Mouse (Mus musculus) embryonic facial prominence, embryonic 11.5 days (tissue): Measurements from ENCODE around the gene Rec114. TPM values are rescaled to one million over a fixed set of nuclear protein-coding genes. Genes with fewer than 3 reads are reported as not detected.
A peak's percentile ranks its signal among the peaks of the same experiment; 100 is the strongest.

Experiments
- ATAC-seq: fragments of 200-750 bp; cut with Nextera tagmentation; replicated peaks from 2 replicates; pipeline ENCODE4 v1.8.0; 2017; ENCODE audit warnings: low read depth; ENCODE audit not compliant: insufficient number of reproducible peaks, low FRiP score, low TSS enrichment
- DNase-seq: peaks from one replicate; pipeline ENCODE4 v3.0.0-alpha.2; 2015; ENCODE audit warnings: low spot score
- H3K27ac ChIP-seq: fragments of 300-500 bp; sonication (generic); replicated peaks from 2 replicates; pipeline ENCODE4 v1.5.1; 2014; ENCODE audit warnings: mild to moderate bottlenecking, low read depth, low read length, control low read depth
- H3K27me3 ChIP-seq: fragments of 300-500 bp; sonication (generic); 2 replicates; pipeline ENCODE4 v1.6.1; 2014; ENCODE audit warnings: mild to moderate bottlenecking, low read length, moderate library complexity, mixed read lengths; ENCODE audit not compliant: control insufficient read depth, insufficient read depth
- H3K36me3 ChIP-seq: fragments of 300-500 bp; sonication (generic); replicated peaks from 2 replicates; pipeline ENCODE4 v1.6.1; 2014; ENCODE audit warnings: low read depth, mild to moderate bottlenecking, low read length, moderate library complexity, mixed read lengths; ENCODE audit not compliant: control insufficient read depth, insufficient read depth
- H3K4me1 ChIP-seq: fragments of 300-500 bp; sonication (generic); 2 replicates; pipeline ENCODE4 v1.6.1; 2014; ENCODE audit warnings: low read length, mixed read lengths; ENCODE audit not compliant: control insufficient read depth, insufficient read depth
- H3K4me2 ChIP-seq: fragments of 300-500 bp; sonication (generic); 2 replicates; pipeline ENCODE4 v1.6.1; 2014; ENCODE audit warnings: low read depth, mild to moderate bottlenecking, control low read depth, low read length, moderate library complexity
- H3K4me3 ChIP-seq: fragments of 300-500 bp; sonication (generic); 2 replicates; pipeline ENCODE4 v1.5.1; 2014; ENCODE audit warnings: low read depth, low read length, control low read depth
- H3K9ac ChIP-seq: fragments of 300-500 bp; sonication (generic); replicated peaks from 2 replicates; pipeline ENCODE4 v1.6.1; 2014; ENCODE audit warnings: mild to moderate bottlenecking, control low read depth, low read length
- H3K9me3 ChIP-seq: fragments of 300-500 bp; sonication (generic); replicated peaks from 2 replicates; pipeline ENCODE4 v1.6.1; 2016; ENCODE audit warnings: mild to moderate bottlenecking, low read length, inconsistent platforms, mixed read lengths; ENCODE audit not compliant: control insufficient read depth
- WGBS: fragments of 180-500 bp; shearing (Covaris S2); extraction: QIAGEN DNeasy Blood & Tissue Kit; methylation state at CpG from one replicate; pipeline ENCODE4 v1.1.7; 2014; 5-methylcytosine and 5-hydroxymethylcytosine counted together
- polyA plus RNA-seq: library from polyadenylated mRNA; unstranded; fragments of >200 nt; fragmentation: Nextera tagmentation; extraction: Ambion mirVana; gene quantifications from 2 replicates; pipeline ENCODE4 v1.2.1, GENCODE M21; 2014

Gene Rec114
- polyA plus RNA-seq, 1 experiment from 2014 or later, result 1.9 TPM

DNA sequence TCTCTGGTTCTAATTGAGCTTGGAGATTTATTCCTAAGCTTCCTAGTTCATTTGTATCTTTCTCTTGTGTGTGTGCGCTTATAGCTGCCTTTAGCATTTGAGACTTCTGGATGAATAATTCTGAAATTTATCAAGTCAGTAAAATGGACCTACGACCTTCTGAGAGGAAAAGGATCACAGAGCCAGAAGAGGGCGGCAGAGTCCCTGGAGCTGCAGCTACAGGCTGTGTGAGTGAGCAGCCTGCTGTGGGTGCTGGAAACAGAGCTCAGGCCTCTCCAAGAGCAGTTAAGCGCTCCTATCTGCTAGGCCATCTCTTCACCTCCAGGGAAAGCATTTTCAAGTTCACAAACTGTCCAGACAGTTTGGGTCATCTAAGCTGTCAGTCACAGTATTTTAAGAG, 81.8 kb downstream of the Rec114 start:
- Histone ChIP-seq H3K27ac (no peak overlapping the region), H3K4me1 (no peaks in the 10 kb centered on the region), H3K27me3 (no peaks in the 10 kb centered on the region), H3K4me3 (no peak overlapping the region), H3K9me3 (no peaks in the 10 kb centered on the region), H3K4me2 (no peak overlapping the region), H3K36me3 (no peaks in the 10 kb centered on the region; the same call in 1 of the 2 replicates), H3K9ac (no peak overlapping the region)
- 88% methylated on average over 4 of the region's 4 CpGs for WGBS
- ATAC-seq (no peak), DNase-seq (no peak)

DNA sequence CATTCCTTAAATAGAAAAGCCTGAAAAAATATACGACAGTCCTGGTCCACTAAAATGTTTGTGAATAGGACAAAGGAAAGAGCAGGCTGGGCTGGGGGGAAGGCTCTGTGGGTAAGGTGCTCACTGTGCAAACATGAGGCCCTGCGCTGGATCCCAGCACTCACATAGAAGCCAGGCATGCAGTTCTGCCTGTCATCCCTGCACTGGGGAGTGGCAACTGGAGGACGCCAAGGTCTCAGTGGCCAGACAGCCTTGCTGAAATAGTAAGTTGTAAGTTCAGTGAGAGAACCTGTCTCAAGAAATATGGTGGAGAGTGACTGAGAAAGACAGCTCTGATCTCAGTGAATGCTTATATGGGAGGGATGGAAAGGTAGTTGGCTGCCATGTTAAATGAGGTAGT, 83.1 kb downstream of the Rec114 start:
- ATAC-seq, result no peak
- DNase-seq, result no peak
- H3K27me3 ChIP-seq, result no peaks in the 10 kb centered on the region
- 90% methylated on average over 3 of the region's 3 CpGs for WGBS
- H3K27ac ChIP-seq, result no peak overlapping the region
- H3K9me3 ChIP-seq, result no peaks in the 10 kb centered on the region
- no peaks in the 10 kb centered on the region for H3K4me1 ChIP-seq
- no peak overlapping the region for H3K4me2 ChIP-seq
- no peaks in the 10 kb centered on the region; the same call in 1 of the 2 replicates for H3K36me3 ChIP-seq
- H3K9ac ChIP-seq, result no peak overlapping the region
- no peak overlapping the region for H3K4me3 ChIP-seq

DNA sequence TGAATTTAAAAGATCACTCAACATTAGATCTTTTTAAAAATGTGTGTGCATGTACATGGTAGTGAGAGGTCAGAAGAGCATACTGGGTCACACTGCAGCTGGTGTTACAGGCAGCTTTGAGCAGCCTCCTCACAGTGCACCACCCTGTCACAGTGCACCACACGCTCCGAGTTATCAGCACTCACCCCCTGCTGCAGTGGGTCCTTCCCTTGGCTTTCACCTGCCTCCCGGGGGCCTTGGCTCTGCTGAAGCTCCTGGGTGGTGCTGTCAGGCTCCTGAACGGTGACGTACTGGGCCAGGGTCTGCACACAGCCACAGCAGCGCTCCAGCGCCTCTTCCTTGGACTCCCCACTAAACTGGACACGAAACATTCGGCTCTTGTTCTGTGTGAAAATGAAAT, 83.8 kb downstream of the Rec114 start:
- H3K9me3 ChIP-seq, result no peaks in the 10 kb centered on the region
- no peak for DNase-seq
- no peak for ATAC-seq
- H3K4me3 ChIP-seq, result no peak overlapping the region
- H3K36me3 ChIP-seq, result no peaks in the 10 kb centered on the region; the same call in 1 of the 2 replicates
- H3K27ac ChIP-seq, result no peak overlapping the region
- H3K4me1 ChIP-seq, result no peaks in the 10 kb centered on the region
- H3K4me2 ChIP-seq, result no peak overlapping the region
- H3K9ac ChIP-seq, result no peak overlapping the region
- H3K27me3 ChIP-seq, result no peaks in the 10 kb centered on the region
- 88% methylated on average over 9 of the region's 9 CpGs for WGBS

DNA sequence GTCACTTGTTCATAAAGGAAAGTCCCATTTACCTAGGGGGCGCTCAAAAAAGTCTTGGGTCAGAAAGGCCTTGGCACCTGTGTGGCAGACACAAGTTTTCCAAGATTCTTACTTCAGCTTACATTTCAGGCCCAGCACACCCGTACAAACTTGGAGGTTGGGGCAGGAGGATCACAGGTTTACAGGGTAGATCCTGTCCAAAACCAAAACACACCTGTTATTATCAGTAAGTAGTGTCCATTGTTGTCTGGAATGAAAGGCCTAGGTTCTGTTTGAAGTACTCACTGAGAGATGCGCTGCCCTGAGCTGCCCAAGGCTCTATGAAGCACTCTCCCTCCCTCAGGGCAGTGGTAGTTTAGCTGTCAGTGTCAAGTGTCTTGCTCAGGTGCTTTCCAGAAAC, 84.4 kb downstream of the Rec114 start:
- Histone ChIP-seq H3K36me3 (no peaks in the 10 kb centered on the region; the same call in 1 of the 2 replicates), H3K4me1 (no peaks in the 10 kb centered on the region), H3K9ac (no peak overlapping the region), H3K9me3 (no peaks in the 10 kb centered on the region), H3K27me3 (no peaks in the 10 kb centered on the region), H3K4me2 (no peak overlapping the region), H3K4me3 (no peak overlapping the region), H3K27ac (no peak overlapping the region)
- WGBS, result 84% methylated on average over 3 of the region's 3 CpGs
- DNase-seq (no peak), ATAC-seq (no peak)

DNA sequence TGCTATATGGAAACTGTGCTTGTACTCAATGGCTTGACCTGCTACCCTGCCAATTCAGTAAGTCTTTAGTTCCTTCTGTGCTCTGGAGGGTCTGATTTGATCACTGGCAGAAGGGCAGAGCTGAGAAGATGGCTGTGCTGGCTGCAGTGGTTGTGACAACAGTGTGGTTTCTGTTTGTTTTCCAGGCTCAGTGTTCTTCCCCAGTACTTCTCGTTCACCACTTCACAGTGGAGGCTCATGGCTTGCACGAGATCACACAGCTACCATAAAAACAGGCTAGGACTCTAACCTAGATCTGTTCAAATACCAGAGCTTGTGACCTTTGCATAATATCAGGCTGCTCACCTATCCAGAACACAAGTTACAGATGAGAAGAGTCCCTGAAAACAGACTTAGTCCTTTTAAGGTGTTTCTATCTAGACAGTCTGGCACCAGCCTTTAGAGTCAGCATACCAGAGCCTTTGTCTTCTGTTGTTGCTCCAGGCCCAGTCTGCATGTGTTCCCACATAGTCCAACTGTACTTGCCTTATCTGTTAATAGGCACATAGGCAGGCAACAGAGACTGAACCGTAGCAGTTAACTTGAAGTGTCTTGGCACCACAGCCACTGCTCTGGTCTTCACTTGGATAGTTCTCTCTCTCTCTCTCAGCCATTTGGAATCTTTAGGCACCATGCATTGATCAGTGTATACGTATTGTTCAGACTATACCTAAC, 85.0 kb downstream of the Rec114 start:
- Histone ChIP-seq H3K36me3 (no peaks in the 10 kb centered on the region; the same call in 1 of the 2 replicates), H3K9me3 (no peaks in the 10 kb centered on the region), H3K27me3 (no peaks in the 10 kb centered on the region), H3K9ac (no peak overlapping the region), H3K4me2 (no peak overlapping the region), H3K4me3 (no peak overlapping the region), H3K4me1 (no peaks in the 10 kb centered on the region), H3K27ac (no peak overlapping the region)
- ATAC-seq, result no peak
- 91% methylated on average over 4 of the region's 4 CpGs for WGBS
- no peak for DNase-seq

DNA sequence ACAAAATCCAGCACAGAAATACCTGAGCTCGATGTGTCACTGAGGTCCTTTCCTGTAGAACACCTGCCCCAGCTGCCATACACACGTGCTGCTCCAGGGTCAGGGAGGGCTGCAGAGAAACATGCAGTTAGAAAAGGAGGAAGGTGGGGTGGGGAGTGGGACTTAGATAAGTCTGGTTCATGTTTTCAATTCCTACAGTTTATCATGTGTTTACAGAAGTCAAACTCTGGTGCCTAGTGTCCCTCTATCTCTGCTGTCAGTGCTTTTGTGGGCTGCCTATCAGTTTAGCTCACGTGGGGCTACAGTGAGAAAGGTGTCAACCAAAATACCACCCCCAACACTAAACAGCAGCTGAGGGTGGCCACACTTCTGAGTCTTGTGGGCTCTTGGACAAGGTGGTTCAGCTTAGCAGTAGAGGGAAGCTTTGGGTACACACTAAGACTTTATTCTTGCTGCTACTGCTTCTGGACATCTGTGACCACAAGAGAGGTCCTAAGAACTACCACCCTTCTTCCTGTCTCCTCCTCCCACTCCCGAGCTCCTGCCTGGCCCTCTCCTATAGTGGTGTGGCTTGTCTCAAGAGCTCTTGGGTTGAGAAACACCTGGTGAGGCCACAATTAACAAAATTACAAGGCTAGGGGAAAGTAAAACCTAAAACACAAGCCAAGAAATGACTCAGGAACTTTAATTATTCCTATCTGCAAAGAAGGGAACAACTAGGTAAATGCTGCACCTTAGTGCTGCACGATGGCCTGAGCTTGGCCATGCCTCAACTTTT, 85.8 kb downstream of the Rec114 start:
- H3K27ac ChIP-seq, result no peak overlapping the region
- no peak for DNase-seq

DNA sequence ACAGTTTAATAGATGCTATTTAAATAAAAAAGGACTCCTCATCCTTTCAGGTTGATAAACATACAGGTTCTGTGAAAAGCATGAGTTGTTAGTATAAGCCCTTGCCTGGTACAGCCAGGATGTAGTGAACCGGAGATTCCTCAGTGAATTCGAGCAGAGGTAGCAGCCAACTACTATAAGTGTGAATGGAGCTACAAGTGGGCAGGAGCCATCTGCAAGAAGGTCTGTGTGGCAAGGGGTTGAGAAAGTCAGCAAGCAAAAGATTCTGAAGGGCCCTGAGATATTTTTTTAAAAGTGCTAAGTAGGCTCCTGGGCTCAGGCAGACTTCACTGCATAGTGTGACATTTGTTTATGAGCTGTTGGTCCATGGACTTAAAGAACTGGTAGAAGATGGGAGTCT, 86.9 kb downstream of the Rec114 start:
- DNase-seq, result no peak
- Histone ChIP-seq H3K4me1 (no peaks in the 10 kb centered on the region), H3K36me3 (no peaks in the 10 kb centered on the region), H3K9me3 (no peaks in the 10 kb centered on the region), H3K27me3 (no peaks in the 10 kb centered on the region), H3K9ac (no peak overlapping the region), H3K4me3 (no peak overlapping the region), H3K4me2 (no peak overlapping the region), H3K27ac (no peak overlapping the region)
- 95% methylated on average over 2 of the region's 2 CpGs for WGBS
- ATAC-seq, result no peak

More for the DNA sequence above, 85.8 kb downstream of the Rec114 start:
- no peak for ATAC-seq
- Histone ChIP-seq H3K36me3 (no peaks in the 10 kb centered on the region; the same call in 1 of the 2 replicates), H3K4me2 (no peak overlapping the region), H3K9me3 (no peaks in the 10 kb centered on the region), H3K4me1 (no peaks in the 10 kb centered on the region), H3K9ac (no peak overlapping the region), H3K27me3 (no peaks in the 10 kb centered on the region), H3K4me3 (no peak overlapping the region)
- 83% methylated on average over 5 of the region's 5 CpGs for WGBS

DNA sequence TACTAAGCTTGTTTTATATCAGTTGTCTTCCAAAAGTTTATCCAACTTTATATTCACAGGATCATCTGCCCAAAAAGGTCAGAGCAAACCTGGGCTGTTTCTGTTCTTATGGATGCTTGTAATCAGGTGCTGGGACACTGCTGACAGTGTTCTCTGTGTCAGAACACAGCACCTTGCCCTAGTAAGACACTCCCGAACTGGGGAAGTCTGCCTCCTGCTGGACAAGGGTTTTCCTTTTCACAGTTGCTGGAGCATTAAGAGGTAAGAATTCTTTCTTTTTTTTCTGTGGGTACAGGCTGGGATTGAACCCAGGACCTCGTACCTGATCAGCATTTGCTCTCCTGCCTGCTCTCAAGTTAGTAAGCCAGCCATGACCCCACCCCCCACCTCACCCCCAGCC, 87.4 kb downstream of the Rec114 start:
- Histone ChIP-seq H3K4me3 (no peak overlapping the region), H3K9me3 (no peaks in the 10 kb centered on the region), H3K9ac (no peak overlapping the region), H3K27me3 (no peaks in the 10 kb centered on the region), H3K36me3 (no peaks in the 10 kb centered on the region), H3K4me2 (no peak overlapping the region), H3K27ac (no peak overlapping the region), H3K4me1 (no peaks in the 10 kb centered on the region)
- DNase-seq, result peak; percentile 35
- no peak for ATAC-seq
- 60% methylated on average over 2 of the region's 2 CpGs for WGBS
